Mouse (Mus musculus) lung, adult 2 months (tissue): ENCODE results near the gene Ghrh. TPM values are rescaled to one million over a fixed set of nuclear protein-coding genes. Genes with fewer than 3 reads are reported as not detected.

Experiments used
- DNase-seq: peaks from one replicate; pipeline ENCODE4 v3.0.0; 2022
- H3K4me1 ChIP-seq: fragments of 200-500 bp; 2 replicates; pipeline ENCODE4 v1.6.1; 2011; ENCODE audit warnings: low read length; ENCODE audit not compliant: control insufficient read depth, insufficient read depth
- H3K4me3 ChIP-seq: fragments of 200-500 bp; replicated peaks from 2 replicates; pipeline ENCODE3; 2011; ENCODE audit warnings: low read depth, mild to moderate bottlenecking, control low read depth, low read length; ENCODE audit errors: extremely low read depth
- CTCF ChIP-seq: fragments of 200-500 bp; IDR thresholded peaks from 2 replicates; pipeline ENCODE4 v1.5.1; 2011; ENCODE audit warnings: mild to moderate bottlenecking, low read length, control low read depth; ENCODE audit not compliant: insufficient read depth
- POLR2A ChIP-seq: fragments of 200-500 bp; IDR thresholded peaks from 2 replicates; pipeline ENCODE4 v1.6.1; 2011; ENCODE audit warnings: low read depth, mild to moderate bottlenecking, control low read depth, low read length, borderline replicate concordance; ENCODE audit errors: extremely low read depth
- WGBS: fragments of 180-500 bp; shearing (Covaris S2); methylation state at CpG from one replicate; pipeline ENCODE4 v1.1.7; 2018; 5-methylcytosine and 5-hydroxymethylcytosine counted together
- polyA plus RNA-seq: library from polyadenylated mRNA; depleted of rRNA; stranded (reverse); fragments of >200 nt; gene quantifications from 2 replicates; pipeline ENCODE4 v1.2.3, GENCODE M21; 2012

Gene Ghrh
- polyA plus RNA-seq, 1 experiment: not detected

GRCm38 (mm10) chr2:157328570-157328969 lies 18.7 kb downstream of the Ghrh start:
- 63% methylated on average over 11 of the region's 11 CpGs for WGBS
- no peak for DNase-seq
- H3K4me3 ChIP-seq: no peak overlapping the region
- H3K4me1 ChIP-seq: no peaks in the 10 kb centered on the region
- no peak for TF ChIP-seq CTCF
- TF ChIP-seq POLR2A: no peak

GRCm38 (mm10) chr2:157328106-157328505 lies 19.2 kb downstream of the Ghrh start:
- no peak for TF ChIP-seq POLR2A
- no peak for TF ChIP-seq CTCF
- Histone ChIP-seq H3K4me1 (no peaks in the 10 kb centered on the region), H3K4me3 (no peak overlapping the region)
- no peak for DNase-seq
- 68% methylated on average over 5 of the region's 5 CpGs for WGBS

DNA sequence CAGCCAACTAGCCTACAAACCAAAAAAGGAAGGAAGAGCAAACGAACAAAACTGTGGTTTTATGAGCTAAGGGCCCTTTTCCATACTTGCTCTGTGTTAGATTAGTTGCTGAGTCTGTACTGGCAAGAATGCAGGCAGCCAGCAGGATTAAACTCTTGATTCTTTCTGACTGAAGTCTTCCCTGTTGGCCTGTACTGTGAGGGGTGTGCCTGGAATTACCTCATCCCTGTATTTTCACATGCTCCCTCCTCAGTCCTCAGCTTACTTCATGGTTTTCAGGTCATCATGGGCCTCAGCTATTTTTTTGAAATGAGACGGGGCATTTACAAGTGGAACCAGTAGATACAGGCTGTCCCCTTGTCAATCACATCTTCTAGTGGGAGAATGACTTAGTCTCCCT lies 22.1 kb downstream of the Ghrh start:
- DNase-seq: no peak

GRCm38 (mm10) chr2:157322029-157322766 lies 25.1 kb downstream of the Ghrh start:
- TF ChIP-seq CTCF (no peak), POLR2A (no peak)
- DNase-seq: no peak
- Histone ChIP-seq H3K4me1 (no peaks in the 10 kb centered on the region), H3K4me3 (no peak overlapping the region)
- WGBS: 80% methylated on average over 5 of the region's 5 CpGs

More for the DNA sequence above, 22.1 kb downstream of the Ghrh start:
- no peak overlapping the region for H3K4me3 ChIP-seq
- H3K4me1 ChIP-seq: no peaks in the 10 kb centered on the region
- 68% methylated on average over 2 of the region's 2 CpGs for WGBS
- TF ChIP-seq CTCF (no peak), POLR2A (no peak)

DNA sequence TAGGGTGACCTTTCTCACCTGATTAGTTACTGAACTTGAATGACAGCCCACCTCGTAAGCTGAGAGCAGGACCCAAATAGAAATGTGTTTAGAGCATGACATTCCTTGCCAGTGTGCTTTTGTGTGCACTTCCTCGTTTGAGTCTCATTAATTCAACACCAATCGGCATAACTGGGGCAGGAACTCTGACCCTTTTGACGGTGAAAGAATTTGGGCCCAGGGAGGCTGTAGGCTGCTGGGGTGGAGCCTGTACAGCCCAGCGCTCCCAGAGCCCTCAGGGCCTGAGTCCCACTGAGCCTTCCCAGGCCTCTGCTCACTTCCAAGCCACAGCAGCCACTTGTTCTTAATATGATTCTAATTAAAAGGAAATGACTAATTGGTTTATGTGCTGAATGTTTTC lies 26.4 kb downstream of the Ghrh start:
- no peak for DNase-seq
- WGBS: 55% methylated on average over 5 of the region's 5 CpGs

DNA sequence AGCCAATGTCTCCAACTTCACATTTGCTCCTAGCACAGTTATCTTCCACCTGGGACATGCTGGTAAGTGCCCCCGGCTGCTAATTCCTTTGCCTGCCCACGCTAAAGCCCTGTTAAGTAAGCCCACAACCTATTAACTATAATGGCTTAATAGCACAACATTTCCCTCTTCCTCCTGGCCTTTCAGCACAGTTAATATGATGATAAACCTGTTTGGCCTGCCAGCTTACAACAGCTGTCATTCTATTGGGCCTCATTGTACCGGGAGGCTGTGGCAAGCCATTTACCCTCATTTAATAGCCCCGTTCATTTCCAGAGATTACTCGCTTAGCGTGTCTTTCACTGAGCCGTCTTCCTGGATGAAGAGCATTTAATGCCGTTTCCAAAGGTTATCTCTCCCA lies 27.2 kb downstream of the Ghrh start:
- no peak for TF ChIP-seq POLR2A
- no peak for TF ChIP-seq CTCF

More for the DNA sequence above, 26.4 kb downstream of the Ghrh start:
- Histone ChIP-seq H3K4me3 (no peak overlapping the region), H3K4me1 (0 out of 2 replicates have a peak, but pooled peaks cover 2% of the 10 kb centered on the region)
- TF ChIP-seq CTCF (no peak), POLR2A (no peak)

GRCm38 (mm10) chr2:157317220-157317619 lies 30.1 kb downstream of the Ghrh start:
- no peak for TF ChIP-seq POLR2A
- no peak for TF ChIP-seq CTCF
- no peak for DNase-seq
- H3K4me1 ChIP-seq: 0 out of 2 replicates have a peak, but pooled peaks cover 2% of the 10 kb centered on the region
- 61% methylated on average over 6 of the region's 6 CpGs for WGBS
- no peak overlapping the region for H3K4me3 ChIP-seq

More for the DNA sequence above, 27.2 kb downstream of the Ghrh start:
- H3K4me1 ChIP-seq: 0 out of 2 replicates have a peak, but pooled peaks cover 2% of the 10 kb centered on the region
- H3K4me3 ChIP-seq: no peak overlapping the region
- no peak for DNase-seq
- WGBS: 86% methylated on average over 8 of the region's 8 CpGs

GRCm38 (mm10) chr2:157316358-157316933 lies 30.9 kb downstream of the Ghrh start:
- DNase-seq: no peak
- 0 out of 2 replicates have a peak, but pooled peaks cover 2% of the 10 kb centered on the region for H3K4me1 ChIP-seq
- 81% methylated on average over 11 of the region's 14 CpGs for WGBS
- no peak for TF ChIP-seq POLR2A
- no peak for TF ChIP-seq CTCF
- H3K4me3 ChIP-seq: no peak overlapping the region

GRCm38 (mm10) chr2:157315486-157315885 lies 31.8 kb downstream of the Ghrh start:
- DNase-seq: no peak
- 0 out of 2 replicates have a peak, but pooled peaks cover 2% of the 10 kb centered on the region for H3K4me1 ChIP-seq
- TF ChIP-seq POLR2A: no peak
- TF ChIP-seq CTCF: no peak
- no peak overlapping the region for H3K4me3 ChIP-seq
- WGBS: 85% methylated on average over 6 of the region's 6 CpGs
